Mouse (Mus musculus): Measurements from ENCODE around the gene Zfp513. TPM values are rescaled to one million over a fixed set of nuclear protein-coding genes. Genes with fewer than 3 reads are reported as not detected.

Gene Zfp513
- polyA plus RNA-seq, 1 experiment from 2014 or later, result 27.3 TPM

DNA sequence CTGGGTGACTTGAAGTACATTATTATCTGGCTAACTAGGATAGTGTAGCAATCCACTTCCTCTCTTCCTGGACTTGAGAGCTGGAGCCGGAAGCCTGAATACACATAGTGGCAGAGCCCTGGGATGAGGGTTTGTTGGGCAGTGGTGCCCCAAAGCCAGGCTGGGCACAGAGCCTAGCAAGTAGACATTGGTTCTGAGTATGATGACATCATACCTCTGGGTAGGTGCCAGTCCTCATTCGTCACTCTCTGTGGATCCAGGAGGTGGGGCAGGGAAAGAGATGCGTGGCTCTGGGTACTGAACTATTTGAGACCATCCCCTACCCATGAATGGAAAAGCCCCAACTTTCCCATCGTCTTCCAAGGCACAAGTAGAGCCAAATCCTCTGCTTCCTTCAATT is 52.3 kb downstream of the Zfp513 start:
- Histone ChIP-seq H3K4me2 (replicated peaks) (no peak overlapping the region), H3K9me3 (no peaks in the 10 kb centered on the region), H3K27ac (no peak overlapping the region), H3K4me3 (no peak overlapping the region), H3K4me1 (peaks cover 12% of the 10 kb centered on the region), H3K27me3 (replicated peaks) (no peaks in the 10 kb centered on the region), H3K9ac (no peak overlapping the region), H3K36me3 (peaks cover 18% of the 10 kb centered on the region)
- WGBS, result 84% methylated on average over 4 of the region's 4 CpGs
- no peak for ATAC-seq (ENCODE audit: low FRiP score, low read depth)

Other genes with a start within 250 kb of the Zfp513 start
- gene Preb, start 241.9 kb downstream of the Zfp513 start, polyA plus RNA-seq (2016; fragmentation: Nextera tagmentation; extraction: Ambion mirVana), result 128 and 130 TPM in 2 replicates
- gene Tcf23, start 233.6 kb downstream of the Zfp513 start, polyA plus RNA-seq (2016; fragmentation: Nextera tagmentation; extraction: Ambion mirVana), result not detected in 2 replicates
- 119 and 125 TPM in 2 replicates for gene Atraid, start 154.0 kb downstream of the Zfp513 start, polyA plus RNA-seq (2016; fragmentation: Nextera tagmentation; extraction: Ambion mirVana)
- gene Slc5a6, start 153.4 kb downstream of the Zfp513 start, polyA plus RNA-seq (2016; fragmentation: Nextera tagmentation; extraction: Ambion mirVana), result 11.0 and 12.2 TPM in 2 replicates
- 24.2 and 30.1 TPM in 2 replicates for gene Cad, start 147.5 kb downstream of the Zfp513 start, polyA plus RNA-seq (2016; fragmentation: Nextera tagmentation; extraction: Ambion mirVana)
- not detected in 2 replicates for gene Dnajc5g, start 96.0 kb downstream of the Zfp513 start, polyA plus RNA-seq (2016; fragmentation: Nextera tagmentation; extraction: Ambion mirVana)
- 16.2 and 18.8 TPM in 2 replicates for gene Slc30a3, start 94.1 kb downstream of the Zfp513 start, polyA plus RNA-seq (2016; fragmentation: Nextera tagmentation; extraction: Ambion mirVana)
- 0.79 and 0.88 TPM in 2 replicates for gene Trim54, start 85.6 kb downstream of the Zfp513 start, polyA plus RNA-seq (2016; fragmentation: Nextera tagmentation; extraction: Ambion mirVana)
- gene Ucn, start 63.5 kb downstream of the Zfp513 start, polyA plus RNA-seq (2016; fragmentation: Nextera tagmentation; extraction: Ambion mirVana), result not detected in 2 replicates
- 50.3 and 51.5 TPM in 2 replicates for gene Mpv17, start 48.1 kb downstream of the Zfp513 start, polyA plus RNA-seq (2016; fragmentation: Nextera tagmentation; extraction: Ambion mirVana)
- gene Gm29609, start 22.4 kb downstream of the Zfp513 start, polyA plus RNA-seq (2016; fragmentation: Nextera tagmentation; extraction: Ambion mirVana), result 1.5 and 2.4 TPM in 2 replicates
- 86.7 and 90.5 TPM in 2 replicates for gene Gtf3c2, start 22.2 kb downstream of the Zfp513 start, polyA plus RNA-seq (2016; fragmentation: Nextera tagmentation; extraction: Ambion mirVana)
- gene Snx17, start 9.1 kb downstream of the Zfp513 start, polyA plus RNA-seq (2016; fragmentation: Nextera tagmentation; extraction: Ambion mirVana), result 131 and 134 TPM in 2 replicates
- gene Eif2b4, start 8.9 kb downstream of the Zfp513 start, polyA plus RNA-seq (2016; fragmentation: Nextera tagmentation; extraction: Ambion mirVana), result 71.7 and 80.3 TPM in 2 replicates
- gene Ppm1g, start 18.4 kb upstream of the Zfp513 start, polyA plus RNA-seq (2016; fragmentation: Nextera tagmentation; extraction: Ambion mirVana), result 151 and 161 TPM in 2 replicates
- gene Nrbp1, start 38.6 kb upstream of the Zfp513 start, polyA plus RNA-seq (2016; fragmentation: Nextera tagmentation; extraction: Ambion mirVana), result 150 TPM in 2 replicates
- 0.80 and 0.90 TPM in 2 replicates for gene Gm9970, start 38.9 kb upstream of the Zfp513 start, polyA plus RNA-seq (2016; fragmentation: Nextera tagmentation; extraction: Ambion mirVana)
- 3.1 and 5.1 TPM in 2 replicates for gene Krtcap3, start 49.4 kb upstream of the Zfp513 start, polyA plus RNA-seq (2016; fragmentation: Nextera tagmentation; extraction: Ambion mirVana)
- gene Ift172, start 88.8 kb upstream of the Zfp513 start, polyA plus RNA-seq (2016; fragmentation: Nextera tagmentation; extraction: Ambion mirVana), result 41.2 and 43.9 TPM in 2 replicates
- 79.5 and 80.7 TPM in 2 replicates for gene Fndc4, start 93.8 kb upstream of the Zfp513 start, polyA plus RNA-seq (2016; fragmentation: Nextera tagmentation; extraction: Ambion mirVana)
- 0.23 and 0.49 TPM in 2 replicates for gene Gckr, start 95.1 kb upstream of the Zfp513 start, polyA plus RNA-seq (2016; fragmentation: Nextera tagmentation; extraction: Ambion mirVana)

Data from neural tube, embryonic 12.5 days (tissue).